Mouse (Mus musculus) MEL (cell line): ENCODE measurements around the gene Pdzd8.

Experiments used
- BHLHE40 ChIP-seq: IDR thresholded peaks from 2 replicates; pipeline ENCODE4 v1.6.1; 2012; ENCODE audit warnings: low read depth, mild to moderate bottlenecking, inconsistent platforms, low read length, improper control_type of control experiment, borderline replicate concordance
- NRF1 ChIP-seq: IDR thresholded peaks from 2 replicates; pipeline ENCODE4 v1.6.1; 2014; ENCODE audit warnings: low read depth, mild to moderate bottlenecking, inconsistent platforms, low read length, improper control_type of control experiment, moderate library complexity; ENCODE audit not compliant: poor library complexity, insufficient read depth, severe bottlenecking
- POLR2A ChIP-seq, 2 experiments: IDR thresholded peaks; 2 replicates each; pipeline ENCODE4 v1.6.1; 2011 to 2012; ENCODE audit warnings: low read length in 2 of 2, mild to moderate bottlenecking in 2 of 2, control low read depth in 1 of 2, improper control_type of control experiment in 1 of 2, low read depth in 1 of 2, moderate library complexity in 1 of 2; ENCODE audit not compliant: control insufficient read depth in 1 of 2, insufficient read depth in 1 of 2, poor library complexity in 1 of 2
- TAL1 ChIP-seq: IDR thresholded peaks from 2 replicates; pipeline ENCODE4 v1.6.1; 2012; ENCODE audit warnings: mild to moderate bottlenecking, inconsistent platforms, low read length, moderate library complexity, mixed read lengths

- no peak for TF ChIP-seq BHLHE40
- no peak for TF ChIP-seq POLR2A (IDR thresholded peaks at IDR 0.05; ENCODE audit: control insufficient read depth in 1 of 2, insufficient read depth in 1 of 2, low read depth in 1 of 2, low read length in 2 of 2, poor library complexity in 1 of 2)
- TF ChIP-seq TAL1 = no peak
- no peak for TF ChIP-seq NRF1
These were observed 2.6 kb downstream of the Pdzd8 start for GRCm38 (mm10) chr19:59342964-59343363.
